Mouse (Mus musculus) heart, embryonic 11.5 days (tissue): ENCODE data around the gene Prickle1. TPM values are rescaled to one million over a fixed set of nuclear protein-coding genes. Genes with fewer than 3 reads are reported as not detected.
A peak's percentile ranks its signal among the peaks of the same experiment; 100 is the strongest.

Experiments
- ATAC-seq: fragments of 200-750 bp; cut with Nextera tagmentation; replicated peaks from 2 replicates; pipeline ENCODE4 v1.8.0; 2017; ENCODE audit warnings: moderate library complexity; ENCODE audit not compliant: insufficient number of reproducible peaks, low FRiP score, low TSS enrichment
- H3K27ac ChIP-seq: fragments of 300-500 bp; sonication (generic); 2 replicates; pipeline ENCODE4 v1.5.1; 2014; ENCODE audit warnings: mild to moderate bottlenecking, low read depth, low read length
- H3K27me3 ChIP-seq: fragments of 300-500 bp; sonication (generic); 2 replicates; pipeline ENCODE4 v1.6.1; 2014; ENCODE audit warnings: mild to moderate bottlenecking, low read length, mixed read lengths; ENCODE audit not compliant: control insufficient read depth, insufficient read depth
- H3K36me3 ChIP-seq: fragments of 300-500 bp; sonication (generic); 2 replicates; pipeline ENCODE4 v1.6.1; 2014; ENCODE audit warnings: mild to moderate bottlenecking, low read length, moderate library complexity, mixed read lengths; ENCODE audit not compliant: control insufficient read depth, insufficient read depth
- H3K4me1 ChIP-seq: fragments of 300-500 bp; sonication (generic); 2 replicates; pipeline ENCODE4 v1.6.1; 2014; ENCODE audit warnings: low read length; ENCODE audit not compliant: control insufficient read depth, insufficient read depth
- H3K4me2 ChIP-seq: fragments of 300-500 bp; sonication (generic); 2 replicates; pipeline ENCODE4 v1.6.1; 2014; ENCODE audit warnings: mild to moderate bottlenecking, moderate library complexity
- H3K4me3 ChIP-seq: fragments of 300-500 bp; sonication (generic); 2 replicates; pipeline ENCODE4 v1.5.1; 2014; ENCODE audit warnings: low read depth, low read length
- H3K9ac ChIP-seq: fragments of 300-500 bp; sonication (generic); 2 replicates; pipeline ENCODE4 v1.6.1; 2014; ENCODE audit warnings: mild to moderate bottlenecking, low read depth, low read length, moderate library complexity
- H3K9me3 ChIP-seq: fragments of 300-500 bp; sonication (generic); replicated peaks from 2 replicates; pipeline ENCODE4 v1.6.1; 2016; ENCODE audit warnings: low read length; ENCODE audit not compliant: control insufficient read depth
- WGBS: fragments of 180-500 bp; shearing (Covaris S2); extraction: QIAGEN DNeasy Blood & Tissue Kit; methylation state at CpG from one replicate; pipeline ENCODE4 v1.1.7; 2014; ENCODE audit not compliant: insufficient replicate concordance; 5-methylcytosine and 5-hydroxymethylcytosine counted together
- polyA plus RNA-seq: library from polyadenylated mRNA; unstranded; fragments of >200 nt; fragmentation: Nextera tagmentation; extraction: Ambion mirVana; gene quantifications from 2 replicates; pipeline ENCODE4 v1.2.1, GENCODE M21; 2014

Prickle1 gene
- polyA plus RNA-seq, 1 experiment from 2014 or later, result 29.5 TPM

DNA sequence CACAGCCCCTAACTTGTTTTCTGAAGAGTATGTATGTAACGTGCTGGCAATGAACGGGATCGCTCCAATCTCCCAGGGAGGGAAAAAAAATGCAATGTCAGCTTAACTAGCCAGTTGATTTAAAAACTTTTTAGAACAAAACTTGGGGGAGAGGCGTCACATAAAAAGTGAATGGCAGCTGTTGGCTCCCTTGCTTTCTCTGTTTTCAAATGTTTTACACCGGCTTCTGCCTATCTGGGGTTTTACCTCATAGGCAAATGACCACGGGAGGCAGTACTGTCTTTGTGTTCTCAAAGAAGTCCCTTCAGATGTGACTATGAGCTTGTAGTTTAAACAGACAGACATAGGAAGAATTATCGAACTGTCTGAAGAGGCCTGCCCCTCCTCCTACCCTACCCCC lies 4.3 kb downstream of the Prickle1 start:
- H3K27ac ChIP-seq, result peak overlapping the region; percentile 31; the same call in 1 of the 2 replicates
- H3K9ac ChIP-seq, result peak overlapping the region; percentile 62
- ATAC-seq, result no peak
- H3K4me1 ChIP-seq, result peaks cover 41% of the 10 kb centered on the region
- no peaks in the 10 kb centered on the region for H3K36me3 ChIP-seq
- peak overlapping the region; percentile 73 for H3K4me2 ChIP-seq
- no peaks in the 10 kb centered on the region for H3K9me3 ChIP-seq
- H3K27me3 ChIP-seq, result no peaks in the 10 kb centered on the region
- H3K4me3 ChIP-seq, result peak overlapping the region; percentile 34
- WGBS, result 38% methylated on average over 7 of the region's 7 CpGs

DNA sequence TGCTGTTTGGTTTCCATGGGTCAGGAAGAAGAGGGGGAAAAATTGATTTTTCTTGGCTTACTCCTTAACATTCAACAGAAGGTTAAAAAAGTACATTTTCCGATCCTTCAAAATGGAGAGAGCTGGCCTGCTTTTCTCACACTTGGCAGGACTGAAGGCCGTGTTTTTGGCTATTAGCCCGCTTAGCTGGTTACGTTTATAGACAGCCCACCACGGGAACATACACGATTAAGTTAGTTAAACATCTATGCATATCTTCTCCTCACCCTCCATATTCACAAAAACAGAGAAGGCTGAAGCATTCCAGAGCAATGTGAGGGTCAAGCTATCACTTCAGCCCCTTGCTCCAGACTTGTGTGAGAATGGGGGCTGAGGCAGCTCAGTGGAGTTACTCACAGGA lies 7.3 kb downstream of the Prickle1 start:
- H3K4me2 ChIP-seq, result no peak overlapping the region
- H3K4me1 ChIP-seq, result peaks cover 34% of the 10 kb centered on the region
- peaks cover 8% of the 10 kb centered on the region; the same call in 1 of the 2 replicates for H3K36me3 ChIP-seq
- no peaks in the 10 kb centered on the region for H3K9me3 ChIP-seq
- ATAC-seq, result no peak
- H3K27me3 ChIP-seq, result no peaks in the 10 kb centered on the region
- no peak overlapping the region for H3K9ac ChIP-seq
- H3K27ac ChIP-seq, result no peak overlapping the region
- WGBS, result 78% methylated on average over 6 of the region's 6 CpGs
- no peak overlapping the region for H3K4me3 ChIP-seq

DNA sequence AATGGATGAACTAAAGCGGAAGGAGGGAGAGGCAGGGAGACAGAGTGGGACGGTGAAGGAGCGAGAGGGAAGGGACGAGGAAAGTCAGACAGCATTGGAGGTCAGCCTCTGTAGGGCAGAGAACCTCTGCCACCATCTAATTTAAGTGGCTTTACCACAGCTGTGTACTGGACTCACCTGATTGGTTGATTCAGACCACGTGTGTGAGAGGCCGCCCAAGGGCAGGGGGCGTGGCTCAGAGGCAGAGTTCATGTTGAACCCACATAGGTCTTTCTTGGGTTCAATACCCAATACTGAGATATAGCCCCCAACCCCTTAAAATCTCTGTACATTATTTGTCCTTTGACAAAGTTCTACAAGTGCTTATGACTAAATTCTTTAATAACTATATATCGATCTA lies 8.0 kb downstream of the Prickle1 start:
- Histone ChIP-seq H3K4me1 (peaks cover 28% of the 10 kb centered on the region), H3K9ac (no peak overlapping the region), H3K9me3 (no peaks in the 10 kb centered on the region), H3K4me3 (no peak overlapping the region), H3K36me3 (peaks cover 8% of the 10 kb centered on the region; the same call in 1 of the 2 replicates), H3K27me3 (no peaks in the 10 kb centered on the region), H3K4me2 (no peak overlapping the region), H3K27ac (no peak overlapping the region)
- WGBS, result 81% methylated on average over 8 of the region's 8 CpGs
- no peak for ATAC-seq

DNA sequence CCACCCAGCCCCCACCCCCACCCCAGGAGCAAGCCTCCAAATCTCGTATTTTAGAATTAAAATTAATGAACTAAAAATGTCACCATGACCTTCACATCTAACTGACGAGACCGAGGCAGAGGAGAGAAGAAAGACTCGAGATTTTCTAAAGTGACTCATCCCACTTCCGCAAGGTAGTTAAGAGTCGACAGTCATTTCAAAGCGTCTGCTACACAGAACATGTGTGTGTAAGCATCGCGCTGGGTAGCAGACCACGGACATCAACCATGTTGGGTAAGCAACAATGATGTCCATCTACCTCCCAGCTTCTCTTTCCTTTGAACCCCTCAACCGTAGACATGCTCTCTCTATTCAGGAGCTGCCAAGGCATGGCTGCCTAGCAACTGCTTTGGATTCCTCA lies 12.6 kb downstream of the Prickle1 start:
- 88% methylated on average over 11 of the region's 11 CpGs for WGBS

DNA sequence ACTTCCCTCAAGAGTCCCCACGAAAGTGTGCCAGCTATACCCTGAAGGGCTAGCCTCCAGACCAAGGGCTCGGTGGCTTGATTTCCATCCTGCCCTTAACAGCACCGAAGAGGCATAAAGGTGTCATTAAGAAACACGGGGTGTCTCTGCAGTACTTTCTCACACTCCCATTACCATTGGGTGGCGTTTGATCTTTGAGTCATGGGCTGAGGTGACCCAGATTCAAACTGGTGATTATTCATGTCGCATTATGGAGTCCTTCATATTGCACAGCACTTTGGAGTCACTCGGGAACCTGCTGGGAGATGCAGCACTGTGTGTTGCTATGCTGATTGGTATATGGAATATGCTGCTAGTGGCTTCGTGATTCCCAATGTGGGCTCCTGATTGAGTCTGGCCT lies 14.0 kb downstream of the Prickle1 start:
- Histone ChIP-seq H3K27ac (no peak overlapping the region), H3K27me3 (no peaks in the 10 kb centered on the region), H3K9ac (no peak overlapping the region), H3K36me3 (peaks cover 11% of the 10 kb centered on the region; the same call in 1 of the 2 replicates), H3K4me1 (peaks cover 2% of the 10 kb centered on the region; the same call in 1 of the 2 replicates), H3K4me2 (no peak overlapping the region), H3K9me3 (no peaks in the 10 kb centered on the region), H3K4me3 (no peak overlapping the region)
- 90% methylated on average over 8 of the region's 8 CpGs for WGBS
- ATAC-seq, result no peak

More for the DNA sequence above, 12.6 kb downstream of the Prickle1 start:
- Histone ChIP-seq H3K27ac (no peak overlapping the region), H3K4me3 (no peak overlapping the region), H3K27me3 (no peaks in the 10 kb centered on the region), H3K9me3 (no peaks in the 10 kb centered on the region), H3K4me1 (peaks cover 7% of the 10 kb centered on the region; the same call in 1 of the 2 replicates), H3K4me2 (no peak overlapping the region), H3K9ac (no peak overlapping the region), H3K36me3 (peaks cover 8% of the 10 kb centered on the region; the same call in 1 of the 2 replicates)
- ATAC-seq, result no peak

DNA sequence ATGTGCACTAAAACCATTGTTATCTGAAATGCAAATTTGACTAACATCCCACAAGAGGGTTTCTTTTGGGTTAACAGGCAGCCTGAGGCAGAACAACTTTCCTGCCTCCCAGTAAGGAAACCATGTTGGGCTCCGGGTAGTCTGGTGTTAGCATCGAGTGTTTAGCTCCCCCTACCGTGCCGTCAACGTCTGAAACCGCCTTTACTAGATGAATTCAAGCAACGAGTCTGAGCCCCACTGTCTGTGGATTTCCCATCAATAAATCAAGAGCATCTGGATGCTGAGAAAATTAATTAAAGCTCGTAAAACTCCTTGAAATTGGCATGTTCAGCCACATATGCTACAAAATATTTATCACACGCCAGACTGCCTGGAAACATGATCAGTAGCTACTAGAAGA lies 15.8 kb downstream of the Prickle1 start:
- H3K4me2 ChIP-seq, result no peak overlapping the region
- WGBS, result 58% methylated on average over 9 of the region's 9 CpGs
- H3K9ac ChIP-seq, result no peak overlapping the region
- H3K36me3 ChIP-seq, result peaks cover 9% of the 10 kb centered on the region; the same call in 1 of the 2 replicates
- ATAC-seq, result no peak
- H3K27ac ChIP-seq, result no peak overlapping the region
- H3K9me3 ChIP-seq, result no peaks in the 10 kb centered on the region
- no peaks in the 10 kb centered on the region for H3K27me3 ChIP-seq
- H3K4me1 ChIP-seq, result peaks cover 2% of the 10 kb centered on the region; the same call in 1 of the 2 replicates
- no peak overlapping the region for H3K4me3 ChIP-seq

DNA sequence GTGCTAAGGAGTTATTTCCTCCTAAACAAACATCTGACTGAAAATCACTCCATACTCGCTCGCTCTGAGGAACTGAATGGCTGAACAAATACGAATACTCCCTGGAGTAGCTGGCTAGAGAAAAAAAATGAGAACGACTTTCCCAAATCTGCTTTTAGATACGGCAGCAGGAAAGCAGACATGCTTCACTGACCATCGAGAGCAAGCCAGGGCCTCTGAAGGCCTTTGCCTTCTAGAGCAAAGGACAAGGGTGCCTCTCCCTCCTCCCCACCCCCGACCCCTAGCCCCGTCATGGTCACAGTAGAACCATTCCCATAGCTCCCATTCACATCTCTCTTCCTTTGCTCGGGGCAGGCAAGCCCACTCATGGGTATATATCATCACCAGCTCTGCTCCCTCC lies 16.6 kb downstream of the Prickle1 start:
- Histone ChIP-seq H3K9ac (no peak overlapping the region), H3K4me3 (no peak overlapping the region), H3K4me2 (no peak overlapping the region), H3K9me3 (no peaks in the 10 kb centered on the region), H3K27me3 (no peaks in the 10 kb centered on the region), H3K4me1 (no peaks in the 10 kb centered on the region), H3K36me3 (0 out of 2 replicates have a peak, but pooled peaks cover 3% of the 10 kb centered on the region), H3K27ac (no peak overlapping the region)
- ATAC-seq, result no peak
- 84% methylated on average over 9 of the region's 9 CpGs for WGBS

DNA sequence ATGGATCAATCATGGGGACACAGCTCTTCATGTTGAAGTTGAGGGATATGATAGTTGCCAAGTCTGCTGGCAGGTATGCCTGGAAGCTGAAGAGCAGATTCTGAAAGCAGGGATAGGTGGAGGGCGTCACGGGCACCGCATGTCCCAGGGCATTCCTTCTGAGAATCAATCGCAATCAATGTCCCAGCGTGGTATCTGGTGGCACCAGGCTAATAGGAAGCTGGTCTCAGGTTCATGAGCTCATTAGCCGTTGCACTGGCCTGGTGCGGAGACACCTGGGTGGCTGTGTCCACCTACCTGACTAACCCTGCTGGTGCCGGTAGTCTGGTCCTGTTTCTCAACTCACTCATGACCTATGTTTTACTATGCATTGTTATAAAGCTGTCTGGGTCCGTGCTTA lies 19.3 kb downstream of the Prickle1 start:
- H3K9me3 ChIP-seq, result no peaks in the 10 kb centered on the region; the same call in 1 of the 2 replicates
- H3K4me1 ChIP-seq, result no peaks in the 10 kb centered on the region
- 66% methylated on average over 9 of the region's 9 CpGs for whole genome bisulfite sequencing
- H3K27me3 ChIP-seq, result no peaks in the 10 kb centered on the region
- no peak for ATAC-seq
- H3K36me3 ChIP-seq, result 0 out of 2 replicates have a peak, but pooled peaks cover 6% of the 10 kb centered on the region
- no peak overlapping the region for H3K4me3 ChIP-seq
- no peak overlapping the region for H3K27ac ChIP-seq
- no peak overlapping the region for H3K9ac ChIP-seq
- no peak overlapping the region for H3K4me2 ChIP-seq

DNA sequence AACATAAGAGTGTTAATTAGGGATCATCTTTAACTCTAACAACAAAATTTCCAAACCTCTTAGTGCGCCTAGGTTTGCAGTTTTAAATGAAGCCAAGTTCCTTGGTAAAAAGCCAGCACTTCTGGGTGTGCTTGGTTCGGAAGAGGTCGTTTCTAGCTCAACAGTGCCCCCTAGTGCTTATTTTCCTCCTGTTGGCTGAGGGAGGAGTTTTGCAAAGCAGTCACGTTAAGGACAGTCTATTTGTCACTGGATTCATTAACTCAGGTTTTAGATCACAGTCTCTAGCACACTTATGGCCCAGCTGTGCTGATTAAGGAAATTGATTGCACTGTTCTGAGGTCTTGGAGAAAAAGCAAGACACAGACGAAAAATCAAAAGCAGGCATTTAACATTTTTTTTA lies 19.8 kb downstream of the Prickle1 start:
- H3K4me3 ChIP-seq, result no peak overlapping the region
- no peak overlapping the region for H3K9ac ChIP-seq
- H3K27me3 ChIP-seq, result no peaks in the 10 kb centered on the region
- H3K36me3 ChIP-seq, result 0 out of 2 replicates have a peak, but pooled peaks cover 6% of the 10 kb centered on the region
- no peak for ATAC-seq
- no peak overlapping the region for H3K27ac ChIP-seq
- H3K4me2 ChIP-seq, result no peak overlapping the region
- no peaks in the 10 kb centered on the region for H3K4me1 ChIP-seq
- 15% methylated on average over 5 of the region's 5 CpGs for WGBS
- no peaks in the 10 kb centered on the region; the same call in 1 of the 2 replicates for H3K9me3 ChIP-seq
